Mouse (Mus musculus) limb, embryonic 10.5 days (tissue): ENCODE results near the gene Pcdh18. TPM values are rescaled to one million over a fixed set of nuclear protein-coding genes. Genes with fewer than 3 reads are reported as not detected.

Experiments used
- DNase-seq: peaks from one replicate; pipeline ENCODE4 v3.0.0-alpha.2; 2017; ENCODE audit warnings: low spot score
- H3K27ac ChIP-seq: fragments of 300-500 bp; sonication (generic); 2 replicates; pipeline ENCODE4 v1.5.1; 2016; ENCODE audit warnings: mild to moderate bottlenecking
- H3K27me3 ChIP-seq: fragments of 300-500 bp; sonication (generic); 2 replicates; pipeline ENCODE4 v1.6.1; 2016; ENCODE audit warnings: low read depth, mild to moderate bottlenecking; ENCODE audit not compliant: poor library complexity, severe bottlenecking
- H3K36me3 ChIP-seq: fragments of 300-500 bp; sonication (generic); 2 replicates; pipeline ENCODE4 v1.6.1; 2016; ENCODE audit warnings: mild to moderate bottlenecking, moderate library complexity
- H3K4me1 ChIP-seq: fragments of 300-500 bp; sonication (generic); 2 replicates; pipeline ENCODE4 v1.6.1; 2016
- H3K4me3 ChIP-seq: fragments of 300-500 bp; sonication (generic); 2 replicates; pipeline ENCODE4 v1.5.1; 2016; ENCODE audit warnings: mild to moderate bottlenecking, moderate library complexity
- H3K9me3 ChIP-seq: fragments of 300-500 bp; sonication (generic); replicated peaks from 2 replicates; pipeline ENCODE4 v1.6.1; 2016; ENCODE audit warnings: mild to moderate bottlenecking
- WGBS: fragments of 180-500 bp; shearing (Covaris S2); methylation state at CpG from one replicate; pipeline ENCODE4 v1.1.7; 2016; 5-methylcytosine and 5-hydroxymethylcytosine counted together
- polyA plus RNA-seq: library from polyadenylated mRNA; unstranded; fragments of >200 nt; fragmentation: Nextera tagmentation; extraction: Ambion mirVana; gene quantifications from 2 replicates; pipeline ENCODE4 v1.2.1, GENCODE M21; 2016

The Pcdh18 gene
- 82.3 and 114 TPM in 2 replicates for polyA plus RNA-seq

- H3K27me3 ChIP-seq = no peaks in the 10 kb centered on the region
Measured at GRCm38 (mm10) chr3:49756870-49757625, at the start of gene Pcdh18. Gene Pcdh18, minus strand, starts transcription at chr3:49757325.

GRCm38 (mm10) chr3:49806823-49807222 lies 49.7 kb upstream of the Pcdh18 start:
- 69% methylated on average over 2 of the region's 2 CpGs for WGBS
- no peaks in the 10 kb centered on the region for H3K9me3 ChIP-seq
- H3K27ac ChIP-seq = peak overlapping the region; percentile 56; the same call in 1 of the 2 replicates
- peaks cover 25% of the 10 kb centered on the region for H3K4me1 ChIP-seq
- H3K27me3 ChIP-seq = no peaks in the 10 kb centered on the region
- DNase-seq = no peak
- no peaks in the 10 kb centered on the region for H3K36me3 ChIP-seq
- H3K4me3 ChIP-seq = no peak overlapping the region

More at GRCm38 (mm10) chr3:49756870-49757625, at the start of gene Pcdh18:
- DNase-seq = peak; percentile 96
- Histone ChIP-seq H3K4me3 (peak within 1 kb of the TSS; percentile 79), H3K27ac (peak within 1 kb of the TSS; percentile 98), H3K36me3 (peaks cover 36% of the 10 kb centered on the region), H3K9me3 (no peaks in the 10 kb centered on the region), H3K4me1 (peaks cover 45% of the 10 kb centered on the region)
- under 1% methylated on average over 43 of the region's 43 CpGs for WGBS

DNA sequence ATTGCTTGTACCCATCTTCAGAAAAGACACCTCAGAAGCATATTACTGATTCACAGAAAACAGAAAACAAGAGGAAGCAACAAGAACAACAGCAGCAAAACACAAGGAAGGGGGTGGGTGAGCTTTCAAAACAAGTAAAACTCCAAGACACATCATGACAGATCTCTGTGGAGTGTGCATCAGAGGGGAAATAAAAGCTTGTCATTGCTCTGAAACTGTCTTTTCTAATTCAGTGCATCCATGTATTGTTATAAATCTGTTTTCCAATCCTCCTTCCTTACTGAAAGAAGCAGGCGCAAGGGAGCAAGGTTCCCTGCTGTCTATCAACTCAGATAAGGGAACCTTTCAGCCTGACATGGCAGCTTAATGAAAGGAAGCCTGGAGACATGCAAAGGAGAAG lies 48.4 kb upstream of the Pcdh18 start:
- no peak overlapping the region for H3K4me3 ChIP-seq
- H3K36me3 ChIP-seq = no peaks in the 10 kb centered on the region
- peaks cover 22% of the 10 kb centered on the region for H3K4me1 ChIP-seq
- no peaks in the 10 kb centered on the region for H3K9me3 ChIP-seq
- no peak for DNase-seq
- H3K27me3 ChIP-seq = no peaks in the 10 kb centered on the region
- WGBS = 90% methylated on average over 1 of the region's 1 CpGs
- no peak overlapping the region for H3K27ac ChIP-seq

DNA sequence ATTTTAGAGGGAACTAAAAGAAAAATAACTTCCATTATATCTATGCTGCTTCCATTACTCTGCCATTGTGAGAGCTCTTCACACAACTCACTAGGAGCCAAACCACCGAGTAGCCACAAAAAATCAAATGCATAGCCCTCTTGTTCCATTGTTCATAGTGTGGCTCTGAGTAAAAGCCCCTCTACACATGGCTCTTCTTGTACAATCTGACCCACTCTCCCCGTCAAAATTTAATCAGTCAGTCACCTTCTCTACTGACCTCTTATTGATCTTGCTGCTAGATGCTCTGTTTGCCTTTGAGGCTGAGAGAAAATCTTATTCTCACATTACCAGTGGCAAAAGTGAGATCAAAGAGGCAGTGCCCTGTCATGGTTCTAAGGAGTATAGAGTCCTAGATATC lies 31.2 kb upstream of the Pcdh18 start:
- WGBS = 64% methylated on average over 2 of the region's 2 CpGs
- H3K9me3 ChIP-seq = no peaks in the 10 kb centered on the region
- H3K4me3 ChIP-seq = no peak overlapping the region
- DNase-seq = no peak
- no peaks in the 10 kb centered on the region for H3K4me1 ChIP-seq
- no peak overlapping the region for H3K27ac ChIP-seq
- no peaks in the 10 kb centered on the region for H3K36me3 ChIP-seq
- H3K27me3 ChIP-seq = no peaks in the 10 kb centered on the region

DNA sequence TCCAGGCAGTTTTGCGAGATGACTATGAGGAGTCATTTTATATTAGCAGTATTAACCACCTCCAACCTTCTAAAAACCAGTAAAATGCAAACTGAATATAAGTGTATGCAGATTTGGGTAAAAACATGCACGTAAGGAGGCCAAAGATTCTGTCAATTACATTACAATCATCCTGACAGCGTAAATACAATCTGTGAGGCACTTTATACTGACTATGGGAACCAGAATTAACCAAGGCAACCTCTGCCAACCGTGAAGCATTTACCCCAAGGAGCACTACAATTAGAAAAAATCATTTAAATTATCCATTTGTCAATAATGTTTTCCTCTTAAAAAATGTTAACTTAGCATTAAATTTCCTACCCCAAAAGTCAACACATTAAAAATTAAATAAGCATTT lies 30.6 kb upstream of the Pcdh18 start:
- Histone ChIP-seq H3K9me3 (no peaks in the 10 kb centered on the region), H3K4me3 (no peak overlapping the region), H3K27ac (no peak overlapping the region), H3K36me3 (no peaks in the 10 kb centered on the region), H3K27me3 (no peaks in the 10 kb centered on the region), H3K4me1 (no peaks in the 10 kb centered on the region)
- 85% methylated on average over 4 of the region's 4 CpGs for WGBS
- DNase-seq = no peak

DNA sequence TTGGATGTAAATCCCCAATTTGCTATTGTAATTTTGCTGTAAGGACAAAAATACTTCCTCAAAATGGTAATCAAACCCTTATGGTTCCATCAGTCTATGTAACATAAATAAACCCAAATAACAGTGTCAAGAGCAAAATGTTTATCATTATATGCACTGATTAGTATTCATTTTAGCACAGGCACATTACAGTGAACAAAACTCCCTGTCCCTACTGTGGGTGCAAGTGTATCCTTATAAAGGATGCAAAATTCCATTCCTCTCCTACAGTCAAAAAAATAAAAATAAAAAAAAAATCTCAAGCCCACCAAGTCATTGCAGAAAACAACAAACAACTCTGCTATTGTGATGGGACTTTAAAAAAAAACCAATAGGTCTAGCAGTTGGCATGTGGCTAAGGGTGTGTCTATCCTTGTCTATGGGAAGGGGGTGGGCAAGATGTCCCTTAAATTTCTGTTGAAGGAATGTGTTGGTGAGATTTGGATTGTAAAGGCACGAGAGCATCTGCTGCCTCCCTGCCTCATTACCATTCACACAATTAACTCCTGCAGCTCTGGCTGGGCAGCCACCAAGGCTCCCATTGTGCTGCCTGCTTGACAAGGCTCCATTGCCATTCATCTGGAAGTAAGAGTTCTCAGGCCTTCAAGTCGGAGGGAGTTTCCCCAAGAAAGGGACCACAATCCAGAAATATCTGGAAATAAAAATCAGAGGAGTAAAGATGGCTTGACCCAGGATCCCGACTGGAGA lies 12.0 kb upstream of the Pcdh18 start:
- WGBS = 24% methylated on average over 3 of the region's 3 CpGs
- H3K4me3 ChIP-seq = no peak overlapping the region
- H3K9me3 ChIP-seq = no peaks in the 10 kb centered on the region
- H3K36me3 ChIP-seq = no peaks in the 10 kb centered on the region
- peaks cover 3% of the 10 kb centered on the region; the same call in 1 of the 2 replicates for H3K4me1 ChIP-seq
- H3K27ac ChIP-seq = no peak overlapping the region
- H3K27me3 ChIP-seq = no peaks in the 10 kb centered on the region
- DNase-seq = no peak

DNA sequence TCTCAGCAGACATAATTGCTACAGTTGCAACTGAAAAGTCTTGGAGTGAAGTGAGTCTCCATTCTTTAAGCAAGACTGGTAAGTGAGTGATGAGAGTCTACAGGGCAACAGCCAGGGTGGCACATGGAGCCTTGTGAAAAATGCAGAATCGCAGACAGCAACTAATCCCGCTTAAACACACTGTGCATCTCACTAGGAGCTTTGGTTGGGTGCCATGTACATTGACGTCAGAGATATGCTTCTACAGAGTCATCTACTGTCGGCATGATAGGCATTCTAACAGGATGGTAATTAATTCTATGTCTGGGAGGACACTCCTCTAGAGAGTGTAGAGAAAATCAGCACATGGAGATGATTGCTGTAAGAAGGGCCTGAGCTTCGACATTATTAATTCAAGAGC lies 5.6 kb upstream of the Pcdh18 start:
- no peaks in the 10 kb centered on the region for H3K27me3 ChIP-seq
- no peak for DNase-seq
- 87% methylated on average over 5 of the region's 5 CpGs for WGBS
- no peak overlapping the region for H3K27ac ChIP-seq
- peaks cover 13% of the 10 kb centered on the region for H3K4me1 ChIP-seq
- no peaks in the 10 kb centered on the region for H3K9me3 ChIP-seq
- no peak overlapping the region for H3K4me3 ChIP-seq
- H3K36me3 ChIP-seq = no peaks in the 10 kb centered on the region

DNA sequence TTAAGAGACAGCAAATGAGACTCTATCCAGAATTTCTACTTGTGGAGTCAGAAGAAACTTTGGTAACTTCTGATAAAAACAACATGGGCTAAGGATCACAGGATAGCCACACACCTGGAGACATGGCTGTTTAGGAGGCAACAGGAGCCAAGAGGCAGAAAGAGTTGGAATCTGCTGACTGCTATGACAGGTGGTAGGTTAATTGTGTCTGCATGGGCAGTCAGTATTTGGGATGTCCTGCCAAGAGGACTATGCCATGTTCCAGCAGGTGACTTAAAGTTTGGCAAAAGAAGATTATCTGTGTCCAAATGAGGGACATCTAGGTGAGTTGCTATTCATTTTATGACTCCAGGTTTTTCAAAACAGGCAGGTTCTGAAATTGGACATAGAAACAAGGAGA lies 4.8 kb upstream of the Pcdh18 start:
- Histone ChIP-seq H3K36me3 (no peaks in the 10 kb centered on the region), H3K4me1 (peaks cover 13% of the 10 kb centered on the region), H3K4me3 (no peak overlapping the region), H3K9me3 (no peaks in the 10 kb centered on the region), H3K27me3 (no peaks in the 10 kb centered on the region), H3K27ac (no peak overlapping the region)
- no peak for DNase-seq

DNA sequence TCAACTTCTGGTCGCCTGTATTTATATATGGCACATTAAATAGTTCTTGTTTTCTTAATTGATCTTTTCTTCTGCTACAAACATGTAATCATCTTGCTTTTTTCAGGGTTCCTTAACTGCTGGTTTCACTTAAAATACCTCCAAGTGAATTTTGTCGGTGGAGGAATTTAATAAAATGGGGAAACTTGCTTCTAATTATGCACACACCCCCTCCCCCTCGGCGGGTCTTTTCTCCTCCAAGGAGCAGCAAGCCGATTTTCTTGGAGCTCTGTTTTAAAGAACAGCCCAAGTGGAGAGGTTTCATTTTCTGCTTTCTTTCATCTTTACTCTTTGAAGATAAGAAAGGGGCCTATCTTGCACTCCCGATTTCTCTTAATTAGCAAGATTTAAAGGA lies 498 bp upstream of the Pcdh18 start:
- Histone ChIP-seq H3K9me3 (no peaks in the 10 kb centered on the region), H3K27me3 (no peaks in the 10 kb centered on the region), H3K36me3 (peaks cover 30% of the 10 kb centered on the region), H3K4me1 (peaks cover 39% of the 10 kb centered on the region), H3K4me3 (peak overlapping the region; percentile 79), H3K27ac (peak overlapping the region; percentile 98)
- WGBS = under 1% methylated on average over 6 of the region's 6 CpGs
- peak; percentile 70 for DNase-seq

GRCm38 (mm10) chr3:49755986-49756845 lies 909 bp downstream of the Pcdh18 start:
- Histone ChIP-seq H3K4me3 (peak overlapping the region; percentile 79), H3K36me3 (peaks cover 44% of the 10 kb centered on the region), H3K4me1 (peaks cover 54% of the 10 kb centered on the region), H3K9me3 (no peaks in the 10 kb centered on the region), H3K27me3 (no peaks in the 10 kb centered on the region), H3K27ac (peak overlapping the region; percentile 98)
- 1% methylated on average over 36 of the region's 36 CpGs for WGBS
- DNase-seq = peak; percentile 56

DNA sequence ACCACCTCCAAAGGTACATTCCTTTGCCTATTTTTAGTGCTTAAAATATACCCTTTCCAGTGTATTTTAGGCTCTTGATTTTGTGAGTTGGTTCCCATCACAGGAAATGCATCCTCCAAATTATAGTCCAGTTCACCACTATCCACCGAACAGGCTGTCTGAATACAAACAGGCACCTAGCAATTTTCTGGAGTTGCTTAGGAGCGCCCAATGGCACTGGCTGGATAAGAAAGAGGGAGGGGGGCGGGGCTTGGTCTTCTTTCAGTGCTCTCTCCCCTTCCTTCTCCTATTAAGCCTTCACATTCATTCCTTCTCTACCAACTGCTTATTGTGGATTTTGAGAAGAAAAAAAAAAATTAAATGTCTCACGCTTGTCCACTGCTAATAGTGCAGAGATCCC lies 4.4 kb downstream of the Pcdh18 start:
- Histone ChIP-seq H3K4me3 (peak overlapping the region; percentile 79), H3K27ac (no peak overlapping the region), H3K27me3 (no peaks in the 10 kb centered on the region), H3K9me3 (no peaks in the 10 kb centered on the region), H3K4me1 (peaks cover 58% of the 10 kb centered on the region), H3K36me3 (peaks cover 79% of the 10 kb centered on the region)
- no peak for DNase-seq
- 83% methylated on average over 4 of the region's 4 CpGs for WGBS

DNA sequence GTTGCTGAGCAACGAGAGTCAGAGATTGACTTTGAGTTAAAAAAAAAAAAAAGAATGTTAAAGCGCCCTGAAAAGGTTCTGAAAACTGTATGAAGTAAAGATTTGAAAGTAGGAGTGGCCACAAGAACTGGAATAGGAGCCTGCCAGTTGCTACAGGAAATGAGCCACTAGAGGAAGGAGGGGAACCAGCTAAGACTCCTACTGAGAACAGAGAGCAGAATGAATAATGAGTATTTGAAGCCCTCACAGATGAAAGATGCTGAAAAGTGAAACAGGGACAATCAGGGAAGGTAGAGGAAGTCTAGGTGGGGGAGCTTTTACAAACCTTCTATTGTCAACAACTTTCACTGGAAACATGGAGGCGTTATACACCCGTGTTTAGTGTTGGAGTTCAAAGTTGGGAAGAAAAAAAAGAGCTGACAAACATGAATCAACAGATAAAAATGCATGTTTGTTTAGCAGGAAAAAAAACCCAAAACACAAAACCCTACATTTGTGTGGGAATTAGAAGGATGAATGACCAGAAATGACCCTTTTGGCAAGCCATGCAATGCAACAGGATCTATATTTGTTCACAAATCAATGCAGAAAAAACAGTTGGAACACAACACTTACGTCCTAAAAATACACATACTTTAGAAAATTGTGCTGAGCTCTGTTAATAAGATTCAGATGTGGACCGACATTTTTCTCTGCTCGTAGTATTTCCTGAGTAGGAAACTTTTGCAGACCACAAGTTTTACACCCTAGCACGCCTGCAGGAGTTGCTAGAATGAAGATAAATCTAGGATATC lies 7.4 kb downstream of the Pcdh18 start:
- WGBS = 52% methylated on average over 8 of the region's 8 CpGs
- 0 out of 2 replicates have a peak, but pooled peaks cover 1% of the 10 kb centered on the region for H3K9me3 ChIP-seq
- H3K4me1 ChIP-seq = peaks cover 52% of the 10 kb centered on the region
- no peak overlapping the region for H3K4me3 ChIP-seq
- no peak overlapping the region for H3K27ac ChIP-seq
- H3K36me3 ChIP-seq = peaks cover 100% of the 10 kb centered on the region
- H3K27me3 ChIP-seq = no peaks in the 10 kb centered on the region
- DNase-seq = no peak
